Mouse (Mus musculus): ENCODE measurements around the gene Acvr1c. TPM values are rescaled to one million over a fixed set of nuclear protein-coding genes. Genes with fewer than 3 reads are reported as not detected.

Acvr1c gene
- 0.71 and 0.86 TPM in 2 replicates for polyA plus RNA-seq (2014; fragmentation: Nextera tagmentation; extraction: Ambion mirVana)

DNA sequence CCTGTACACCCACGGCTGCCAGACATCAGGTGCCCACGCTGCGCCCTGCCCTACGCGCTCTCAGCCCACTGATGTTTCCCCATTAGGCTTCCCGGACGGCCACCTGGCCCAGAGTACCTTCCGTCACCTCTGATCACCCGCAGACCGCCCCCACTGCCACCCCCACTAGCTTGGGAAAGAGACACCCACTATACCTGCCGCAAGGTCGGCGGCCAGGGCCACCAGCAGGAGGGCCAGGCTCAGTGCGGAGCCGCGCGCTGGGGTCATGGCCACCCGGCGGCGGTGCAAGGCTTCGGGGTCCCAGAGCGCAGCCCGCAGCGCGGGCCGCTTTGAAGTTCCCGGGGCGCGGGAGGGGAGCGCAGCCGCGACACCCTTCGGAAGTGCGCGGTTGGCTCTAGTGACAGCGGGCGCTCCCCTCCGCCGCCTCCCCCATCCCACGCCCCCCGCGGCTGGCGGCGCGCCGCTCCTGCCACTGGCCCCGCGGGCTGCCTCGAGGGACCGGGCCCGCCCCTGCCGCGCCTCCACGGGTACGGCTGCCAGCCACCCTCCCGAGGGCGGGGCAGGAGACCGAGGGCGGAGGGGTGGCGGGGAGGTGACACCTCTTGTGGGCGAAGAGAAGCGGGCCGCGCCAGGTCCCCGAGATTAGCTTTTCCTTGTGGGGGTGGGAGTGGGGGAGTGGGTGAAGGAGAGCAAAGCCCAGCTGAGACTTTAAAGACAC is at the start of gene Acvr1c:
TSS of gene Acvr1c (minus strand) at position 482 of the 718 bp plus-strand sequence.
- WGBS, result under 1% methylated on average over 63 of the region's 65 CpGs
- Histone ChIP-seq H3K9ac (replicated peaks; ENCODE audit: low read depth, low read length) (peak within 1 kb of the TSS; percentile 18; the same call in 1 of the 2 replicates), H3K4me3 (ENCODE audit: low read depth, low read length) (peak within 1 kb of the TSS; percentile 49), H3K9me3 (ENCODE audit: control insufficient read depth, low read depth, low read length) (no peaks in the 10 kb centered on the region), H3K4me1 (ENCODE audit: control insufficient read depth, insufficient read depth, low read length) (peaks cover 5% of the 10 kb centered on the region; the same call in 1 of the 2 replicates), H3K27ac (ENCODE audit: low read length) (no peak within 1 kb of the TSS), H3K27me3 (ENCODE audit: control insufficient read depth, insufficient read depth, low read length) (no peaks in the 10 kb centered on the region), H3K36me3 (ENCODE audit: control insufficient read depth, insufficient read depth, low read length) (no peaks in the 10 kb centered on the region), H3K4me2 (replicated peaks; ENCODE audit: low read depth, low read length) (peak within 1 kb of the TSS; percentile 97)
- ATAC-seq (ENCODE audit: insufficient number of reproducible peaks, insufficient read depth, low FRiP score, low read depth), result peak; percentile 77

DNA sequence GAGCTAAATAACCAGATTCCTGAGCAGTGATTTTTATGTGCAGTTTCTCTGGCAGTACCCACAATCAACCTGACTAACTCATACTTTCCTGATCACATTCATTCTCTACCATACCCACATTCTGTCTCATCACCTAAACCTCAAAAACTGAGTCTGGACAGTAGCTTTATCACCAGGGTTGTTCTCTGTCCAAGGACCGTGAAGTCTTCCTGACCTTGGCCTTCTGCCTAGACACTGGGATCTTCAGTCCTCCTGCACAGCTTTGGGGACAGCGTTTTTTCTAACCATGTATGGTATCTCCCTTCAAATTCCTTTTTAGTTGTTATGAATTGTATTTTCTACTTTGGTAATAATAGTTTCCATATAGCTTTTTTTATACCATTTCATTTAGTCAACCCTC is 45.8 kb upstream of the Acvr1c start:
- Histone ChIP-seq H3K9me3 (ENCODE audit: control insufficient read depth, low read depth, low read length) (no peaks in the 10 kb centered on the region), H3K9ac (replicated peaks; ENCODE audit: low read depth, low read length) (no peak overlapping the region), H3K4me1 (ENCODE audit: control insufficient read depth, insufficient read depth, low read length) (no peaks in the 10 kb centered on the region), H3K27ac (ENCODE audit: low read length) (no peak overlapping the region), H3K36me3 (ENCODE audit: control insufficient read depth, insufficient read depth, low read length) (no peaks in the 10 kb centered on the region), H3K27me3 (ENCODE audit: control insufficient read depth, insufficient read depth, low read length) (no peaks in the 10 kb centered on the region), H3K4me3 (ENCODE audit: low read depth, low read length) (no peak overlapping the region), H3K4me2 (replicated peaks; ENCODE audit: low read depth, low read length) (no peak overlapping the region)
- WGBS, result 90% methylated on average over 2 of the region's 2 CpGs
- no peak for ATAC-seq (ENCODE audit: insufficient number of reproducible peaks, insufficient read depth, low FRiP score, low read depth)

DNA sequence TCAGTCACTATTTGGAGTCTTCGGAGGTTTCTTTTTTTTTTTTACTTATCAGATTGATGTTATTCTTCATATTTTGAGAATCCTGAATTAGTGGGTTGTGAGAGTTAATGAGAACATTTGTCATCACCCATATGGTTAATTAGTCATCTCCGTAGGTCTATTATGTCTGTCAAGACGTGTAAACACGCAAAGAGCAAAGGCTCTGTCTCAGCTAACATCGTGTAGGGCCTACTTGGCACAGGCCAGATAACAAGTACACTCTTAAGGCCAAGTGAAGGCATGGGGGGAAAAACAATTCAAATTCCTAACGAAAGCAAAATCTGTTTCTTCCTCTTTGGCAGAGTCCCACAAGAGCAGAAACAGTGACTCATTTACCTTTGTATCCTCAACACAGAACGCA is 30.9 kb upstream of the Acvr1c start:
- 71% methylated on average over 7 of the region's 7 CpGs for WGBS
- no peak overlapping the region for H3K27ac ChIP-seq (ENCODE audit: low read length)
- H3K9ac ChIP-seq (replicated peaks; ENCODE audit: low read depth, low read length), result no peak overlapping the region
- no peaks in the 10 kb centered on the region for H3K9me3 ChIP-seq (ENCODE audit: control insufficient read depth, low read depth, low read length)
- H3K4me1 ChIP-seq (ENCODE audit: control insufficient read depth, insufficient read depth, low read length), result no peaks in the 10 kb centered on the region
- H3K36me3 ChIP-seq (ENCODE audit: control insufficient read depth, insufficient read depth, low read length), result no peaks in the 10 kb centered on the region
- H3K27me3 ChIP-seq (ENCODE audit: control insufficient read depth, insufficient read depth, low read length), result no peaks in the 10 kb centered on the region
- H3K4me3 ChIP-seq (ENCODE audit: low read depth, low read length), result no peak overlapping the region
- no peak overlapping the region for H3K4me2 ChIP-seq (replicated peaks; ENCODE audit: low read depth, low read length)
- no peak for ATAC-seq (ENCODE audit: insufficient number of reproducible peaks, insufficient read depth, low FRiP score, low read depth)

DNA sequence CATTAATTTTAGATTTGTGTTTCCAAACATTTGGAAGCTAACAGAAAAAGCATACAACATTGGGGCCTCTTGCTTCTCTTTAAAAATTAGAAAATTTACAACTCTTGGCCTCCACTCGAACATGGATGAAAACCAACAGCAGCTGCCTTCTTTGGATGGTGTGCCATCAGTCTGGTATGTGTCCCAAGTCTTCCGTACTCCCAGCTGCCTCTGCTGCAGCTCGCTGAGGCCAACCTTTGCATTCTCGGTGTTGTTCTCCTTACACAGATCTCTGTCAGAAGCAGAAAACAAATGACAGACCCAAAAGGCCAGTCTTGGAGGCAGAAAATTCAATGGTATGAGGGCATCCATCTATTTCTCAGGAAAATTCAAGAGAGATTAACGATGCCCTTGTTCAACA is 22.3 kb upstream of the Acvr1c start:
- H3K36me3 ChIP-seq (ENCODE audit: control insufficient read depth, insufficient read depth, low read length), result no peaks in the 10 kb centered on the region

DNA sequence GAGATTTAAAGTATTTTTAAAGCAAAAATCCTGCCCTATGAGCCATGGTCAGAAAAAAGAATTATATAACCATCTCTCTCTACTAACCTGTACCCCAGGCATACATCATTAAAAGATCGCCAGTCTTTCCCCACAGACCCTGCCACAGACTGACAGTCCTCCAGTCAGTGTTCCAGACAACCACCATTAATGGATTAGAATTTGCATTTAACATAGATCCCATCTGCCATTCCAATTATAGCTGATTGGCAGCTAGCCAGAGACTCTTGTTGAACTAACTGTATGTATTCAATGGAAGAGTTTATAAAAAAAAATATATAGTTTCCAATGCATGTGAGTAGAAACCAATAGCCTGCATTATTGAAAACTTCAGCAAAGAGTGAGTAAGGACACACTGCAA is 21.8 kb upstream of the Acvr1c start:
- peaks cover 5% of the 10 kb centered on the region; the same call in 1 of the 2 replicates for H3K9me3 ChIP-seq (ENCODE audit: control insufficient read depth, low read depth, low read length)
- no peak overlapping the region for H3K4me2 ChIP-seq (replicated peaks; ENCODE audit: low read depth, low read length)
- no peak overlapping the region for H3K27ac ChIP-seq (ENCODE audit: low read length)
- H3K27me3 ChIP-seq (ENCODE audit: control insufficient read depth, insufficient read depth, low read length), result no peaks in the 10 kb centered on the region
- 52% methylated on average over 1 of the region's 1 CpGs for WGBS
- H3K4me3 ChIP-seq (ENCODE audit: low read depth, low read length), result no peak overlapping the region
- ATAC-seq (ENCODE audit: insufficient number of reproducible peaks, insufficient read depth, low FRiP score, low read depth), result no peak
- H3K4me1 ChIP-seq (ENCODE audit: control insufficient read depth, insufficient read depth, low read length), result no peaks in the 10 kb centered on the region
- no peak overlapping the region for H3K9ac ChIP-seq (replicated peaks; ENCODE audit: low read depth, low read length)
- H3K36me3 ChIP-seq (ENCODE audit: control insufficient read depth, insufficient read depth, low read length), result no peaks in the 10 kb centered on the region

More for the DNA sequence above, 22.3 kb upstream of the Acvr1c start:
- WGBS, result 61% methylated on average over 5 of the region's 5 CpGs
- H3K27me3 ChIP-seq (ENCODE audit: control insufficient read depth, insufficient read depth, low read length), result no peaks in the 10 kb centered on the region
- H3K27ac ChIP-seq (ENCODE audit: low read length), result no peak overlapping the region
- no peaks in the 10 kb centered on the region for H3K4me1 ChIP-seq (ENCODE audit: control insufficient read depth, insufficient read depth, low read length)
- no peak for ATAC-seq (ENCODE audit: insufficient number of reproducible peaks, insufficient read depth, low FRiP score, low read depth)
- H3K4me2 ChIP-seq (replicated peaks; ENCODE audit: low read depth, low read length), result no peak overlapping the region
- H3K4me3 ChIP-seq (ENCODE audit: low read depth, low read length), result no peak overlapping the region
- H3K9ac ChIP-seq (replicated peaks; ENCODE audit: low read depth, low read length), result no peak overlapping the region
- H3K9me3 ChIP-seq (ENCODE audit: control insufficient read depth, low read depth, low read length), result peaks cover under 1% of the 10 kb centered on the region; the same call in 1 of the 2 replicates

DNA sequence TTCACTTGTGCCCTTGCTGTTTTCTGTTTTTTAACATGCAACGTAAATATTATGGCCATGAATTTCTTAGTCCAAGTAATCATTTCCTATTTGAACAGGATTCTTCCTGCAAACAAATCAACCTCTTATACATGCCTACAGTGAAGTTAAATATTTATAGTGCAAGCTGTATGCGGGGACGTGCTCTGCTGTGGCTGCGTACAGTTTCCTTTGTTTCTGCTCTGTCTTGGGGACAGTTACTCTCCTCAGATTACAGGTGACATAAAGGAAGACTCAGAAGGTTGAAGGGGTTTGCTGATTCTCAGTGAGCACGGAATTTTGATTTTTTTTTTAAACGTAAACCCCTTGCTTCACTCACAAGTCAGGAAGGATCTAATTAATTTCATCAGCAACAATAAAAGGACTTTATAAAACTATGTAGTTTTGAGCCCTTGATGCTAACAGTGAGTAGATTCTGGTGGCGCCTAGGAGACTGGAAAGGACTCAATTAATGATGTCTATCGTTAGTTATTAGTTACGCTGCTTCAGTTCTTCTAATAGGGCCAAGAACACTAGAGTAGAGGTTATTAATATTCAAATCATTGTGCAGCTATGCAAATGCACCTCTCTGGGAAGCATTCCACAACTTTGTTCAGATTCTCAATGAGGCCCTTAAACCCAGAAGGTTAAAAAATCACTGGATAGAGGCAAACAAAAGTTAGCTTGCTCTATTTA is 19.9 kb upstream of the Acvr1c start:
- WGBS, result 71% methylated on average over 9 of the region's 9 CpGs
- Histone ChIP-seq H3K27me3 (ENCODE audit: control insufficient read depth, insufficient read depth, low read length) (no peaks in the 10 kb centered on the region), H3K4me2 (replicated peaks; ENCODE audit: low read depth, low read length) (no peak overlapping the region), H3K36me3 (ENCODE audit: control insufficient read depth, insufficient read depth, low read length) (no peaks in the 10 kb centered on the region), H3K4me1 (ENCODE audit: control insufficient read depth, insufficient read depth, low read length) (no peaks in the 10 kb centered on the region), H3K9me3 (ENCODE audit: control insufficient read depth, low read depth, low read length) (peaks cover 5% of the 10 kb centered on the region; the same call in 1 of the 2 replicates), H3K9ac (replicated peaks; ENCODE audit: low read depth, low read length) (no peak overlapping the region), H3K27ac (ENCODE audit: low read length) (no peak overlapping the region), H3K4me3 (ENCODE audit: low read depth, low read length) (no peak overlapping the region)
- no peak for ATAC-seq (ENCODE audit: insufficient number of reproducible peaks, insufficient read depth, low FRiP score, low read depth)

DNA sequence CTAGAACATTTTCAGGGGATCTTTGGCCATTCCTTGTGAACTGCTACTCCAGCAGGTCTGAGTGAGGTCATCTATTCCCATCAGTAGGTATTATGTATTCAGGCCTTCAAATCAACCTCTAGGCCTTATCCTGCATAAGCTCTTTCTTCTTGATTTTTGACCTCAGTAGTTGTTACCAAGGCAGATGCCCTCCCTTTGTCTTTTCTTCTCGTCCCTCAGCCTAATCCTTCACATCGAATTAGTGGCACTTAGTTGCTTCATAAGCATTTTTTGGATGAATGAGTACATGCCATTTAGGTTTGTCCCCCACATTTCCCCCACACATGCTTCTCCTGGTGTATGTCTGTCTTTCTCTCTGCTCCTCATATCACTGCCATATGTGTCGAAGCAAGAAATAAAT is 8.5 kb upstream of the Acvr1c start:
- no peaks in the 10 kb centered on the region for H3K9me3 ChIP-seq (ENCODE audit: control insufficient read depth, low read depth, low read length)
- H3K4me2 ChIP-seq (replicated peaks; ENCODE audit: low read depth, low read length), result no peak overlapping the region
- no peak for ATAC-seq (ENCODE audit: insufficient number of reproducible peaks, insufficient read depth, low FRiP score, low read depth)
- 85% methylated on average over 3 of the region's 3 CpGs for WGBS
- H3K4me1 ChIP-seq (ENCODE audit: control insufficient read depth, insufficient read depth, low read length), result no peaks in the 10 kb centered on the region
- H3K27me3 ChIP-seq (ENCODE audit: control insufficient read depth, insufficient read depth, low read length), result no peaks in the 10 kb centered on the region
- no peak overlapping the region for H3K27ac ChIP-seq (ENCODE audit: low read length)
- no peak overlapping the region for H3K4me3 ChIP-seq (ENCODE audit: low read depth, low read length)
- H3K36me3 ChIP-seq (ENCODE audit: control insufficient read depth, insufficient read depth, low read length), result no peaks in the 10 kb centered on the region
- H3K9ac ChIP-seq (replicated peaks; ENCODE audit: low read depth, low read length), result no peak overlapping the region

DNA sequence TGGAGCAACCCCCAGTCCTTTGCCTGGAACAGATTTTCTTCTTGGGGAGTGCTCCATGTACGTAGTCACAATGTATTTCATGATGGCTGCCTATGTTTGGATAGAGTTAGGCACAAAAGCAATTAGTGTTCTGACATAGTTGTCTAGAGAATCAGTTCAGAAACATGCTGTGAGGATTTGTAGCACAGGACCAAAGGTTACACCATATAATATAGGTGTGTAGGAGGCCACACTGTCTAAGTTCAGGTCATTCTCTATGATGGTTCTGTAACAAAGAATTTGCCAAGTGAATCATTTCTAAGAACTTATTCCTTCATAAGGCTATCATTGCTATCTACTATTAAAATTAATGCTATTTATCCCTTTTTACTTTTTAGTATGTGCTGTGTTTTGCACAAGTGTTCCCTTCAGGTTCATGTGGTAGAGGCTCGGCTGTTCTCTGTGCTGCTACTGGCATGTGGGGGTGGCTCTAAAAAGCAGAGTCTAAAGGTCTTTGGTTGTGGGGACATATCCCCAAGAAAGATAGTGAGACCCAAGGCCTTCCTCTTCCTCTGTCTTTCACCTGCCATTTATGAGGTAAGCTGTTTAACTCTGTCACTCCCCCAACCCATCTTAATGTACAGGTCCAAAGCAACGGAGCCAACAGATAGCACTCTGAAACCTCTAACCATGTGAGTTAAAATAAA is 3.8 kb upstream of the Acvr1c start:
- WGBS, result 90% methylated on average over 3 of the region's 3 CpGs
- Histone ChIP-seq H3K4me2 (replicated peaks; ENCODE audit: low read depth, low read length) (no peak overlapping the region), H3K27me3 (ENCODE audit: control insufficient read depth, insufficient read depth, low read length) (no peaks in the 10 kb centered on the region), H3K4me3 (ENCODE audit: low read depth, low read length) (no peak overlapping the region), H3K4me1 (ENCODE audit: control insufficient read depth, insufficient read depth, low read length) (peaks cover 5% of the 10 kb centered on the region; the same call in 1 of the 2 replicates), H3K36me3 (ENCODE audit: control insufficient read depth, insufficient read depth, low read length) (no peaks in the 10 kb centered on the region), H3K9ac (replicated peaks; ENCODE audit: low read depth, low read length) (no peak overlapping the region), H3K9me3 (ENCODE audit: control insufficient read depth, low read depth, low read length) (no peaks in the 10 kb centered on the region), H3K27ac (ENCODE audit: low read length) (no peak overlapping the region)
- ATAC-seq (ENCODE audit: insufficient number of reproducible peaks, insufficient read depth, low FRiP score, low read depth), result no peak
